Mouse (Mus musculus) cerebellum, adult 8-10 months (tissue): ENCODE results near the gene Ptcra.

Experiments used
- DNase-seq: peaks from one replicate; pipeline ENCODE4 v3.0.0; 2022

The Ptcra gene

GRCm38 (mm10) chr17:46724477-46725084 is 38.9 kb downstream of the Ptcra start:
- no peak for DNase-seq

DNA sequence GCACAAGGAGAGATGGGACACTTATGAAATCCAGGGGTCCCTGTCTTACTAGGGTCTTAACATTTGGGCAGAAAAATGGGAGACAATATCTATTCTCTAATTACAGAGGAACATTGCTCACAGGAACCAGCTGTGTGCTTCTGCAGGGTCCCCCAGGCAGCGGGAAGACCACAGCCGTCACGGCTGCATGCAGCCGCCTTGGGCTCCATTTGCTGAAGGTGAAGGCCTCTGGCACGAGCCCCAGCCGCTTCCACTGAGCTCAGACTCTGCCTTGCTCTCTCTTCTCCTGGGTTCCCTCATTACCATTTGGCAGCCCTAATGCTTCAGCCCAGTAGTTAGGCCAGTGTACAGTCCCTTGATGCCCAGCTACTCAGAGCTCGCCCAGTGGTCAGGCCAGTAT is 42.4 kb downstream of the Ptcra start:
- no peak for DNase-seq

GRCm38 (mm10) chr17:46714756-46715481 is 48.6 kb downstream of the Ptcra start:
- no peak for DNase-seq

GRCm38 (mm10) chr17:46713849-46714248 is 49.7 kb downstream of the Ptcra start:
- no peak for DNase-seq

- no peak for DNase-seq
Observed at GRCm38 (mm10) chr17:46712442-46712841, 51.1 kb downstream of the Ptcra start.

- DNase-seq: peak; percentile 42
Observed at GRCm38 (mm10) chr17:46711612-46712271, 51.8 kb downstream of the Ptcra start.

GRCm38 (mm10) chr17:46710959-46711597 is 52.4 kb downstream of the Ptcra start, which contains the start of gene Pex6:
TSS of gene Pex6 (plus strand) at chr17:46711463.
- peak; percentile 90 for DNase-seq

- no peak for DNase-seq
Observed at GRCm38 (mm10) chr17:46706375-46707089, 57.0 kb downstream of the Ptcra start.
